Mouse (Mus musculus) lung, embryonic 14.5 days (tissue): ENCODE measurements around the gene Atg4b. TPM values are rescaled to one million over a fixed set of nuclear protein-coding genes. Genes with fewer than 3 reads are reported as not detected.
"Not testable (repeated sequence)": the region's sequence is repeated elsewhere in the genome, so short reads cannot be mapped to it uniquely, and the experiment has no call there.

Experiments used
- ATAC-seq: fragments of 200-750 bp; cut with Nextera tagmentation; 2 replicates; pipeline ENCODE4 v1.8.0; 2017; ENCODE audit warnings: mild to moderate bottlenecking, moderate TSS enrichment, moderate library complexity; ENCODE audit not compliant: insufficient read depth
- DNase-seq: peaks from one replicate; pipeline ENCODE4 v3.0.0-alpha.2; 2015
- H3K27ac ChIP-seq: fragments of 300-500 bp; sonication (generic); 2 replicates; pipeline ENCODE4 v1.5.1; 2014; ENCODE audit warnings: low read depth, mild to moderate bottlenecking, moderate library complexity
- H3K27me3 ChIP-seq: fragments of 300-500 bp; sonication (generic); 2 replicates; pipeline ENCODE4 v1.6.1; 2014; ENCODE audit warnings: low read length, control low read depth; ENCODE audit not compliant: insufficient read depth
- H3K36me3 ChIP-seq: fragments of 300-500 bp; sonication (generic); 2 replicates; pipeline ENCODE4 v1.6.1; 2014; ENCODE audit warnings: control low read depth; ENCODE audit not compliant: insufficient read depth
- H3K4me1 ChIP-seq: fragments of 300-500 bp; sonication (generic); 2 replicates; pipeline ENCODE4 v1.6.1; 2014; ENCODE audit warnings: antibody characterized with exemption, control low read depth; ENCODE audit not compliant: insufficient read depth
- H3K4me2 ChIP-seq: fragments of 300-500 bp; sonication (generic); 2 replicates; pipeline ENCODE4 v1.6.1; 2014; ENCODE audit warnings: mild to moderate bottlenecking
- H3K4me3 ChIP-seq: fragments of 300-500 bp; sonication (generic); 2 replicates; pipeline ENCODE4 v1.5.1; 2014; ENCODE audit warnings: low read depth, low read length
- H3K9ac ChIP-seq: fragments of 300-500 bp; sonication (generic); 2 replicates; pipeline ENCODE4 v1.6.1; 2014
- H3K9me3 ChIP-seq: fragments of 300-500 bp; sonication (generic); 2 replicates; pipeline ENCODE4 v1.6.1; 2016; ENCODE audit warnings: low read depth, low read length, control low read depth
- CTCF ChIP-seq: IDR thresholded peaks from 2 replicates; pipeline ENCODE4 v1.5.1; 2016; ENCODE audit warnings: antibody characterized with exemption, low read depth
- whole genome bisulfite sequencing: fragments of 180-500 bp; shearing (Covaris S2); extraction: QIAGEN DNeasy Blood & Tissue Kit; methylation state at CpG from one replicate; pipeline ENCODE4 v1.1.7; 2014; 5-methylcytosine and 5-hydroxymethylcytosine counted together
- polyA plus RNA-seq: library from polyadenylated mRNA; unstranded; fragments of >200 nt; fragmentation: Nextera tagmentation; extraction: Ambion mirVana; gene quantifications from 2 replicates; pipeline ENCODE4 v1.2.1, GENCODE M21; 2014

The Atg4b gene
- polyA plus RNA-seq, 1 experiment from 2014 or later: 94.0 TPM

- Histone ChIP-seq H3K4me2 (no peak overlapping the region), H3K4me3 (no peak overlapping the region), H3K4me1 (no peaks in the 10 kb centered on the region), H3K27ac (no peak overlapping the region), H3K36me3 (peaks cover 15% of the 10 kb centered on the region; the same call in 1 of the 2 replicates), H3K9me3 (no peaks in the 10 kb centered on the region), H3K9ac (no peak overlapping the region), H3K27me3 (no peaks in the 10 kb centered on the region)
- no peak for TF ChIP-seq CTCF
- WGBS: 91% methylated on average over 8 of the region's 8 CpGs
- ATAC-seq (no peak), DNase-seq (no peak)
Measured at GRCm38 (mm10) chr1:93837335-93837734, 86.0 kb downstream of the Atg4b start.

GRCm38 (mm10) chr1:93838569-93838968 lies 87.3 kb downstream of the Atg4b start:
- 88% methylated on average over 8 of the region's 8 CpGs for WGBS
- not testable (repeated sequence) for H3K4me1 ChIP-seq, ATAC-seq, H3K4me3 ChIP-seq, H3K9ac ChIP-seq, H3K27me3 ChIP-seq, H3K4me2 ChIP-seq, H3K9me3 ChIP-seq, H3K27ac ChIP-seq, DNase-seq
- peaks cover 15% of the 10 kb centered on the region; the same call in 1 of the 2 replicates for H3K36me3 ChIP-seq

Other genes starting within 250 kb of the Atg4b start
- gene Farp2, start 239.4 kb upstream of the Atg4b start, polyA plus RNA-seq: 6.8 TPM in 2 replicates
- 180 and 181 TPM in 2 replicates for gene Stk25, start 92.8 kb upstream of the Atg4b start, polyA plus RNA-seq
- gene Bok, start 65.8 kb upstream of the Atg4b start, polyA plus RNA-seq: 81.4 and 90.1 TPM in 2 replicates
- 48.4 and 52.7 TPM in 2 replicates for gene Thap4, start 3.4 kb downstream of the Atg4b start, polyA plus RNA-seq
- gene Dtymk, start 50.4 kb downstream of the Atg4b start, polyA plus RNA-seq: 286 and 295 TPM in 2 replicates
- gene Ing5, start 52.5 kb downstream of the Atg4b start, polyA plus RNA-seq: 22.7 and 24.8 TPM in 2 replicates
- 11.0 and 11.1 TPM in 2 replicates for gene D2hgdh, start 73.4 kb downstream of the Atg4b start, polyA plus RNA-seq
- gene Gal3st2, start 109.8 kb downstream of the Atg4b start, polyA plus RNA-seq: not detected in 2 replicates
- not detected in 2 replicates for gene Gal3st2b, start 166.8 kb downstream of the Atg4b start, polyA plus RNA-seq
- gene Gal3st2c, start 239.0 kb downstream of the Atg4b start, polyA plus RNA-seq: not detected in 2 replicates